Mouse (Mus musculus) kidney, embryonic 14.5 days (tissue): Measurements from ENCODE around the gene Prkn. TPM values are rescaled to one million over a fixed set of nuclear protein-coding genes. Genes with fewer than 3 reads are reported as not detected.

Experiments
- ATAC-seq: fragments of 200-750 bp; cut with Nextera tagmentation; 2 replicates; pipeline ENCODE4 v1.8.0; 2017; ENCODE audit warnings: moderate number of reproducible peaks, mild to moderate bottlenecking, moderate TSS enrichment, moderate library complexity; ENCODE audit not compliant: low FRiP score, low TSS enrichment
- H3K27ac ChIP-seq: fragments of 300-500 bp; sonication (generic); 2 replicates; pipeline ENCODE4 v1.5.1; 2014; ENCODE audit warnings: low read depth, mild to moderate bottlenecking, low read length, moderate library complexity, mixed read lengths
- H3K27me3 ChIP-seq: fragments of 300-500 bp; sonication (generic); 2 replicates; pipeline ENCODE4 v1.6.1; 2014; ENCODE audit warnings: mild to moderate bottlenecking, low read length; ENCODE audit not compliant: control insufficient read depth, insufficient read depth
- H3K36me3 ChIP-seq: fragments of 300-500 bp; sonication (generic); 2 replicates; pipeline ENCODE4 v1.6.1; 2014; ENCODE audit warnings: low read length, mixed read lengths; ENCODE audit not compliant: control insufficient read depth, insufficient read depth
- H3K4me1 ChIP-seq: fragments of 300-500 bp; sonication (generic); 2 replicates; pipeline ENCODE4 v1.6.1; 2014; ENCODE audit warnings: low read length, mixed read lengths; ENCODE audit not compliant: control insufficient read depth, insufficient read depth
- H3K4me2 ChIP-seq: fragments of 300-500 bp; sonication (generic); replicated peaks from 2 replicates; pipeline ENCODE4 v1.6.1; 2014; ENCODE audit warnings: low read depth, mild to moderate bottlenecking, low read length
- H3K4me3 ChIP-seq: fragments of 300-500 bp; sonication (generic); 2 replicates; pipeline ENCODE4 v1.5.1; 2014; ENCODE audit warnings: mild to moderate bottlenecking, low read length
- H3K9ac ChIP-seq: fragments of 300-500 bp; sonication (generic); 2 replicates; pipeline ENCODE4 v1.6.1; 2014; ENCODE audit warnings: low read depth, mild to moderate bottlenecking, low read length, moderate library complexity
- H3K9me3 ChIP-seq: fragments of 300-500 bp; sonication (generic); 2 replicates; pipeline ENCODE4 v1.6.1; 2016; ENCODE audit warnings: low read length; ENCODE audit not compliant: control insufficient read depth
- WGBS: fragments of 180-500 bp; shearing (Covaris S2); extraction: QIAGEN DNeasy Blood & Tissue Kit; methylation state at CpG from one replicate; pipeline ENCODE4 v1.1.7; 2014; 5-methylcytosine and 5-hydroxymethylcytosine counted together
- polyA plus RNA-seq: library from polyadenylated mRNA; unstranded; fragments of >200 nt; fragmentation: Nextera tagmentation; extraction: Ambion mirVana; gene quantifications from 2 replicates; pipeline ENCODE4 v1.2.1, GENCODE M21; 2014

Gene Prkn
- polyA plus RNA-seq, 1 experiment from 2014 or later = 2.2 TPM

DNA sequence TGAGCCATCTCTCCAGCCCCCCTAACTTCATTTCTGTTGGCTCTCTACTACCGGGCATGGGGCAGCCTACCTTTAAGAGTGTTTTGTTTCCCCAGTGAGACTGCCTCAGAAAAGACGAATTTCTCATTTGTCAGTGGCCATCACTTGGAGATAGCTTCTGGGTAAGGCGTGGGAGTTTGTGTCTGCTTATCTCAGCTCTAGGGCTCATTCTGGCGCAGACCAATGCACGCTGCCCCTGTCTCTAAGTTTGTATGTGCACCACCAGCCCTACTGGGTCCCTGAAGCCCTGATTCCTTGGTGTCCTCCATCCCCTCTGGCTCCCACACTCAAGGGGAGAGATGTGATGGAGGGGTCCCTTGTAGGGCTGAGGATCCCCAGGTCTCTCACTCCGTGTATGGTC lies 1198.3 kb downstream of the Prkn start:
- 67% methylated on average over 6 of the region's 6 CpGs for WGBS
- ATAC-seq = no peak
- Histone ChIP-seq H3K4me3 (no peak overlapping the region), H3K4me1 (no peaks in the 10 kb centered on the region), H3K27ac (no peak overlapping the region), H3K36me3 (no peaks in the 10 kb centered on the region), H3K4me2 (no peak overlapping the region), H3K9ac (no peak overlapping the region), H3K27me3 (no peaks in the 10 kb centered on the region), H3K9me3 (no peaks in the 10 kb centered on the region)

DNA sequence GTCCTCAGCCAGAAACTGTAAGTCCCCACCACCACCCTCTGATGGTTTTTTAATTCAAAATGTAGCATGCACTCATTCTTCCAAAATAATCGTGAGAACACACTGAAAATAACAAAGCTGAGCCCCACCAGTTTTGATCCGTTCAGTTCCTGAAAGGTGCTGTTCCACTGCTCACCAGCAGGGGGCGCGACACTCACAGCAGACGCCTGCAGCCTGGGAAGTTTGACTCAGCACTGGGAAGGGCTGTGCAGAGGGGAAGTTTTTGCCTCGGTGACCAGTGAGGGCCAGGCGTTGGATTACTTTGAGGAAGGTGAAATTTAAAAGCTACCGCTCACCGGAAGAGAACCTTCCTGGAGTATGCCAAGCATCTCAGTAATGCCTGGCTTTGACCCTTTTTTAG lies 1199.0 kb downstream of the Prkn start:
- H3K9ac ChIP-seq = no peak overlapping the region
- H3K9me3 ChIP-seq = no peaks in the 10 kb centered on the region
- ATAC-seq = peak; percentile 80
- H3K27me3 ChIP-seq = no peaks in the 10 kb centered on the region
- 1% methylated on average over 9 of the region's 9 CpGs for WGBS
- no peaks in the 10 kb centered on the region for H3K4me1 ChIP-seq
- H3K4me2 ChIP-seq = no peak overlapping the region
- no peak overlapping the region for H3K4me3 ChIP-seq
- H3K27ac ChIP-seq = no peak overlapping the region
- H3K36me3 ChIP-seq = no peaks in the 10 kb centered on the region

DNA sequence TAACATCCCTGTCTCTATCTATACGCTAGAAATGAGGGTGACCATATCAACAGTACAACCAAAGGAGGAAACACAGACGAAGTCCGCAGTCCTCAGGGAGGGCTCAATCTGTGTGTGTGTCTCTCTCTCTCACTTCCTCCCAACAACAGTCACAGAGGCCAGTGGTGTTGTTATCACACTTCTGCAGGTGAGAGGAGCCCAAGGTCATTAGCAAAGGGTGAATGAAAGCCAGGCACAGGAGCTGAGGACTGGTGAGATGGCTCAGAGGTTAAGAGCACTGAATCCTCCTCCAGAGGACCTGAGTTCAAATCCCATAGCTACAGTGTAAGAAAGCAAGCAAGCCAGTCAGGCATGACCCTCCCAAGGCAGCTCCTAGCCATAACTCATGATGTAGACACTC lies 1199.7 kb downstream of the Prkn start:
- no peak for ATAC-seq
- Histone ChIP-seq H3K9ac (no peak overlapping the region), H3K4me3 (no peak overlapping the region), H3K27me3 (no peaks in the 10 kb centered on the region), H3K36me3 (no peaks in the 10 kb centered on the region), H3K4me1 (0 out of 2 replicates have a peak, but pooled peaks cover 5% of the 10 kb centered on the region), H3K9me3 (no peaks in the 10 kb centered on the region), H3K27ac (no peak overlapping the region), H3K4me2 (no peak overlapping the region)
- WGBS = 78% methylated on average over 3 of the region's 3 CpGs

DNA sequence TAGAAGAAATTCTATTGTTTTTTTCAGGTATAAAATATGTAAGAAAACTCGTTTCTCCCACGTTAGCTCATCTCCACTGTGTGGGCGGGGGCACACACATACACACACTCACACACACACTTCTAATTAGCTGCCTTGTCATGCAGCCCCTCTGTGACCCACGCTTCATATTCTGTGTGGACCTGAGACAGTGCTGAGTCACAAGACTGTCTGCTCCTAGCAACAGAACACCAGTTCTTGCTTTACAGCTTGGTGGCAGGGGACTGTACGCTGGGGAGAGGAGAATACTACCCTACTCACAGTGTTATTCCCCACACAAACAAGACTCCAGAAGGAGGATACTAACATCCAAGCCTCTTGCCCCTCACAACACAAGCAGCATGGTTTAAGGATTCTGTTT lies 1200.4 kb downstream of the Prkn start:
- 84% methylated on average over 5 of the region's 5 CpGs for WGBS
- ATAC-seq = no peak

DNA sequence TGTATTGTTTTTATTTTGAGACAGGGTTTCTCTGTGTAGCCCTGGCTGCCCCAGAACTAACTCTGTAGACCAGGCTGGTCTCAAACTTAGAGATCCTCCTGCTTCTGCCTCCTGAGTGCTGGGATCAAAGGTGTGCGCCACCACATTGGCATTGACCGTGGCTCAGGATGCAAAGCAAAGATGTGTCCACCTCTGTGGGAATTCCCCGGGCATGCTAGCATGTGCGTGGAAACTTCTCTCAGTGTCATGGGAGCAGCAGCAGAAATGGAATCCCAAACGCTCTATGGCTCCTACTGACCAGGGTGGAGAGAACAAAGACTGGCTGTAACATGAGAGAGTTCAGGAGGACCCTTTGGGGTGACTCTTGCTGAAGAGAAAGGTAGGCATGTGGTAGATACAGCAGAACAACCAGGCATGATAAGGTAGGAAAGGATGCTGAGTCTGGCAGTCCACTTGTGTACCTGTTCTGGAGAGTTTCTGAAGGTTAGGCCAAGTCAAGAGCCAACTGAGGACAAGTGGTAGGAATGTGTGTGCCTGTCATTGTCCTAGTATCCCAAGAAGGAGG lies 1201.0 kb downstream of the Prkn start:
- Histone ChIP-seq H3K4me1 (0 out of 2 replicates have a peak, but pooled peaks cover 8% of the 10 kb centered on the region), H3K4me3 (no peak overlapping the region), H3K4me2 (no peak overlapping the region), H3K9ac (no peak overlapping the region), H3K27me3 (no peaks in the 10 kb centered on the region), H3K27ac (no peak overlapping the region), H3K36me3 (no peaks in the 10 kb centered on the region), H3K9me3 (no peaks in the 10 kb centered on the region)
- ATAC-seq = no peak
- WGBS = 95% methylated on average over 5 of the region's 5 CpGs

More for the DNA sequence above, 1200.4 kb downstream of the Prkn start:
- H3K4me1 ChIP-seq = 0 out of 2 replicates have a peak, but pooled peaks cover 8% of the 10 kb centered on the region
- no peaks in the 10 kb centered on the region for H3K36me3 ChIP-seq
- no peak overlapping the region for H3K4me3 ChIP-seq
- no peak overlapping the region for H3K4me2 ChIP-seq
- no peaks in the 10 kb centered on the region for H3K9me3 ChIP-seq
- no peak overlapping the region for H3K9ac ChIP-seq
- H3K27ac ChIP-seq = no peak overlapping the region
- H3K27me3 ChIP-seq = no peaks in the 10 kb centered on the region

- H3K27me3 ChIP-seq = no peaks in the 10 kb centered on the region
- no peak overlapping the region for H3K27ac ChIP-seq
- H3K4me2 ChIP-seq = no peak overlapping the region
- H3K4me3 ChIP-seq = no peak overlapping the region
- H3K4me1 ChIP-seq = 0 out of 2 replicates have a peak, but pooled peaks cover 8% of the 10 kb centered on the region
- no peak overlapping the region for H3K9ac ChIP-seq
- no peaks in the 10 kb centered on the region for H3K9me3 ChIP-seq
- no peaks in the 10 kb centered on the region for H3K36me3 ChIP-seq
- no peak for ATAC-seq
- WGBS = 72% methylated on average over 14 of the region's 14 CpGs
These were observed 1202.5 kb downstream of the Prkn start for GRCm38 (mm10) chr17:12042561-12043256.

GRCm38 (mm10) chr17:12044222-12044621 lies 1204.0 kb downstream of the Prkn start:
- WGBS = 64% methylated on average over 8 of the region's 8 CpGs
- peak overlapping the region; percentile 30; the same call in 1 of the 2 replicates for H3K4me2 ChIP-seq

DNA sequence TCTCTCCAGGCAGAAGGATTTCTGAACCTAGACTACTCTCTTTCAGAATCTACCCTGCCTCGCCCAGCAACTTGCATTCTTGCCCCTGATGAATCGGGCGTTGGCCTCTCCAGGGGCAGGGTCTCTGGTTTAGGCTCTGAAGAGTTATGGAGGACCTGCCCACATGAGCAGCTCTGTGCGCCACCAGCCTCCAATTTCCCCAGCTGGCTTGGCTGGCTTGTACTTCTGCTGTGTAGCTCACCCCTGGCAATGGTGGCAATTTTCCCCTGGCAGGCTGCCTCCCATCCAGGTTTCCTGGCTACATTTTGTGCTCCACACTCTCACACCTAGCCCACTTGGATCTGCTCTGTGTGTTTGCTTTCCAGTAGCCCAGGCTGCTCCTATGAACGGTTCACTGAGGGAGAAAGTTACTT lies 1205.7 kb downstream of the Prkn start:
- ATAC-seq = no peak
- H3K27ac ChIP-seq = no peak overlapping the region
- no peak overlapping the region for H3K4me2 ChIP-seq
- H3K36me3 ChIP-seq = no peaks in the 10 kb centered on the region
- H3K4me3 ChIP-seq = no peak overlapping the region
- H3K4me1 ChIP-seq = 0 out of 2 replicates have a peak, but pooled peaks cover 8% of the 10 kb centered on the region
- WGBS = 48% methylated on average over 5 of the region's 5 CpGs
- no peak overlapping the region for H3K9ac ChIP-seq
- H3K9me3 ChIP-seq = no peaks in the 10 kb centered on the region
- no peaks in the 10 kb centered on the region for H3K27me3 ChIP-seq

More at GRCm38 (mm10) chr17:12044222-12044621, 1204.0 kb downstream of the Prkn start:
- no peak overlapping the region for H3K4me3 ChIP-seq
- 0 out of 2 replicates have a peak, but pooled peaks cover 8% of the 10 kb centered on the region for H3K4me1 ChIP-seq
- no peaks in the 10 kb centered on the region for H3K9me3 ChIP-seq
- H3K9ac ChIP-seq = no peak overlapping the region
- no peaks in the 10 kb centered on the region for H3K27me3 ChIP-seq
- H3K27ac ChIP-seq = no peak overlapping the region
- no peak for ATAC-seq
- H3K36me3 ChIP-seq = no peaks in the 10 kb centered on the region

GRCm38 (mm10) chr17:12047032-12047431 lies 1206.8 kb downstream of the Prkn start:
- 72% methylated on average over 7 of the region's 7 CpGs for WGBS
- no peak overlapping the region for H3K27ac ChIP-seq
- no peaks in the 10 kb centered on the region for H3K36me3 ChIP-seq
- no peak overlapping the region for H3K9ac ChIP-seq
- H3K4me2 ChIP-seq = no peak overlapping the region
- ATAC-seq = no peak
- 0 out of 2 replicates have a peak, but pooled peaks cover 8% of the 10 kb centered on the region for H3K4me1 ChIP-seq
- H3K4me3 ChIP-seq = no peak overlapping the region
- H3K9me3 ChIP-seq = no peaks in the 10 kb centered on the region
- H3K27me3 ChIP-seq = no peaks in the 10 kb centered on the region
